Mouse (Mus musculus) olfactory bulb, adult 2 months (tissue): Measurements from ENCODE around the gene Rxfp2. TPM values are rescaled to one million over a fixed set of nuclear protein-coding genes. Genes with fewer than 3 reads are reported as not detected.

ENCODE experiments used
- H3K27ac ChIP-seq: fragments of 200-500 bp; 2 replicates; pipeline ENCODE4 v1.5.1; 2012; ENCODE audit warnings: low read depth, low read length; ENCODE audit not compliant: insufficient read depth
- H3K4me1 ChIP-seq: fragments of 200-500 bp; 2 replicates; pipeline ENCODE4 v1.6.1; 2012; ENCODE audit warnings: low read length; ENCODE audit not compliant: control insufficient read depth, insufficient read depth
- H3K4me3 ChIP-seq: fragments of 200-500 bp; 2 replicates; pipeline ENCODE4 v1.5.1; 2012; ENCODE audit warnings: mild to moderate bottlenecking, low read depth, low read length, moderate library complexity; ENCODE audit not compliant: insufficient read depth
- CTCF ChIP-seq: fragments of 200-500 bp; IDR thresholded peaks from 2 replicates; pipeline ENCODE4 v1.5.1; 2012; ENCODE audit warnings: low read depth, mild to moderate bottlenecking, low read length, moderate library complexity; ENCODE audit not compliant: insufficient read depth
- POLR2A ChIP-seq: fragments of 200-500 bp; IDR thresholded peaks from 2 replicates; pipeline ENCODE4 v1.6.1; 2012; ENCODE audit warnings: mild to moderate bottlenecking, low read depth, low read length, moderate library complexity; ENCODE audit not compliant: insufficient read depth
- WGBS: fragments of 180-500 bp; shearing (Covaris S2); methylation state at CpG from one replicate; pipeline ENCODE4 v1.1.7; 2018; 5-methylcytosine and 5-hydroxymethylcytosine counted together
- polyA plus RNA-seq: library from polyadenylated mRNA; stranded (reverse); fragments of >200 nt; gene quantifications from 2 replicates; pipeline ENCODE4 v1.2.4, GENCODE M21; 2012; ENCODE audit warnings: low replicate concordance; ENCODE audit not compliant: missing spikeins, insufficient read depth, insufficient read length

Gene Rxfp2
- polyA plus RNA-seq, 1 experiment: not detected

- no peak for TF ChIP-seq CTCF
- no peak for TF ChIP-seq POLR2A
- WGBS: 67% methylated on average over 5 of the region's 5 CpGs
- no peak overlapping the region for H3K27ac ChIP-seq
- H3K4me3 ChIP-seq: no peak overlapping the region
- peaks cover 10% of the 10 kb centered on the region for H3K4me1 ChIP-seq
These were observed 64.7 kb downstream of the Rxfp2 start for GRCm38 (mm10) chr5:150083190-150083589.

GRCm38 (mm10) chr5:150097620-150098019, 79.1 kb downstream of the Rxfp2 start:
- WGBS: 7% methylated on average over 6 of the region's 6 CpGs
- Histone ChIP-seq H3K4me1 (0 out of 2 replicates have a peak, but pooled peaks cover 2% of the 10 kb centered on the region), H3K27ac (no peak overlapping the region), H3K4me3 (no peak overlapping the region)
- TF ChIP-seq POLR2A (no peak), CTCF (peak; percentile 80)

DNA sequence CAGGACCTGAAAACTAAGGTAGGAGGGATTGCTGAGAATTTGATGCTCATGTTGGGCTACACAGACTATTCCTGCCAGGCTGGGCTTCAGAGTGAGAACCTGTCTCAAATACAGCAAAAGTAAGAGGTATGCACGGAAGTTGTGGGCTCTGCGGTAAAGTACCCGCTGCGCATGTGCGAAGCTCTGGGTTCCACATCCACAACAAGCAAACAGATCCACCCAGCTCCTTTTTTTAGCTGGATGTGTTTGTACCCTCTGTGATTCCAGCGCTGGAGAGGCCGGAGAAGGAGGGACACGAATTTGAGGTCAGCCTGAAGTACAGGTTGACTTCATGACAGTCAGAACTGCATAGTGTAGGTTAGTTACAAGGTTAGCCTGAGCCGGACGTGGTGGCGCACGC, 80.3 kb downstream of the Rxfp2 start:
- H3K27ac ChIP-seq: no peak overlapping the region
- H3K4me1 ChIP-seq: 0 out of 2 replicates have a peak, but pooled peaks cover 2% of the 10 kb centered on the region
- H3K4me3 ChIP-seq: no peak overlapping the region
- TF ChIP-seq POLR2A (no peak), CTCF (no peak)
- 96% methylated on average over 12 of the region's 12 CpGs for WGBS

DNA sequence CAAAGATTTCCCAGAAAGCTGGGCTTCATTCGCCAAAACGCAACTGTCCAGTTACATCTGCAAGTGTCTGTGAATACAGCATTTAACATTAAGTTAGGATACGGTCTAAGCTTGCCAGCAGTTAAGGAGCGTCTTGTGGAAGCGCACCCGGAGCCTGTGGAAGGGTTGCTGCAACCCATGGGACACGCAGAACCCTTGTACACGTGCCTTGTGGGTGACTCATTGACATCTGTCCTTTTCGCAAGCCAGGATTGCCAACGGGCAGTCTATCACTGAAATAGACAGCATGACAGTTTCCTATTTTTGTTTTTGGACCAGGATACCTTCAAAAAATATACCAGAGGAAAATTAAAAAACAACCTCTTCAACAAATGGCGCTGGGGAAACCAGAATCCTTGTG, 83.3 kb downstream of the Rxfp2 start:
- no peak overlapping the region for H3K4me3 ChIP-seq
- H3K4me1 ChIP-seq: 0 out of 2 replicates have a peak, but pooled peaks cover 2% of the 10 kb centered on the region
- 85% methylated on average over 11 of the region's 11 CpGs for WGBS
- H3K27ac ChIP-seq: no peak overlapping the region
- TF ChIP-seq CTCF: no peak
- no peak for TF ChIP-seq POLR2A

- H3K27ac ChIP-seq: no peak overlapping the region
- no peak overlapping the region for H3K4me3 ChIP-seq
- TF ChIP-seq POLR2A: no peak
- 91% methylated on average over 7 of the region's 7 CpGs for WGBS
- no peaks in the 10 kb centered on the region for H3K4me1 ChIP-seq
These were observed 87.9 kb downstream of the Rxfp2 start for GRCm38 (mm10) chr5:150106358-150106757.

DNA sequence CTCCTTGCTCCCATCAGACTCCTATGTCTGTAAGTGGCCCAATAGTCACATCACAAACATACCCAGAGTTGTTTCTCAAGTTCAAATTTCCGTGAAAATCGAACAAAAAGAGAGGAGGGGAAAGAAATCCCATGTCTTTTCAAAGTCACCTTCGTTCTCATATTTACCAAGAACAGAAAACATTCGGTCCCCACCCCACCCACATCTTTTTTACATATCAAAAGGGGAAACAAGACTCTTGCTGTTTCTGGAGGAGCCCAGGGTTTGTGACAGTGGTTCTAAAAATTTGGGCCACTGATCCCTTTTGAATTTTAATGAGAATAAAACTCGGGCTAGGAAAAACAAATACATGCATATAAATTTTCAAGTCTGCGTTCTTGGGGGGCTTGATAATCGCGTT, 92.8 kb downstream of the Rxfp2 start:
- H3K27ac ChIP-seq: no peak overlapping the region
- TF ChIP-seq CTCF (no peak), POLR2A (no peak)
- H3K4me1 ChIP-seq: peaks cover 9% of the 10 kb centered on the region
- no peak overlapping the region for H3K4me3 ChIP-seq
- 57% methylated on average over 8 of the region's 8 CpGs for WGBS

DNA sequence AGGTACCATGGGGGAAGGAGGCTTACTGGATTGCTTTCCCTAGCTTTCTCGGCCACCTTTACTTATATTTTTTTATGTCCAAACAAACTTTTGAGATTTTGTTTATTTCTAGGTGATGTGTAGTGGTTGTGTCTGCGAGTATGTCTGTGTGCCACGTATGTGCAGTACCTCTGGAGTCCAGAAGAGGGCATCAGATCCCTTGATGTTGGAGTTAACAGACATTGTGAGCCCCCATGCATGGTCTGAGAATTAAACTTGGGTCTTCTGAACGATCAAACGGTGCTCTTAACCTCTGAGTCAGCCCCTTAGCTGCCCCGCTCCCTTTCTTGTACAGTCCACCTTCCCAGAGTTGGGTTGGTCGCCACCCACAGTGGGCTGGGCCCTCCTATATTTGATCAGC, 95.5 kb downstream of the Rxfp2 start:
- Histone ChIP-seq H3K4me1 (peaks cover 10% of the 10 kb centered on the region), H3K27ac (no peak overlapping the region), H3K4me3 (no peak overlapping the region)
- WGBS: 86% methylated on average over 7 of the region's 7 CpGs
- TF ChIP-seq CTCF: no peak

GRCm38 (mm10) chr5:150114778-150115177, 96.3 kb downstream of the Rxfp2 start:
- Histone ChIP-seq H3K4me3 (no peak overlapping the region), H3K27ac (peak overlapping the region; percentile 81; the same call in 1 of the 2 replicates), H3K4me1 (peaks cover 11% of the 10 kb centered on the region)
- WGBS: 44% methylated on average over 4 of the region's 4 CpGs
- TF ChIP-seq POLR2A (no peak), CTCF (no peak)

DNA sequence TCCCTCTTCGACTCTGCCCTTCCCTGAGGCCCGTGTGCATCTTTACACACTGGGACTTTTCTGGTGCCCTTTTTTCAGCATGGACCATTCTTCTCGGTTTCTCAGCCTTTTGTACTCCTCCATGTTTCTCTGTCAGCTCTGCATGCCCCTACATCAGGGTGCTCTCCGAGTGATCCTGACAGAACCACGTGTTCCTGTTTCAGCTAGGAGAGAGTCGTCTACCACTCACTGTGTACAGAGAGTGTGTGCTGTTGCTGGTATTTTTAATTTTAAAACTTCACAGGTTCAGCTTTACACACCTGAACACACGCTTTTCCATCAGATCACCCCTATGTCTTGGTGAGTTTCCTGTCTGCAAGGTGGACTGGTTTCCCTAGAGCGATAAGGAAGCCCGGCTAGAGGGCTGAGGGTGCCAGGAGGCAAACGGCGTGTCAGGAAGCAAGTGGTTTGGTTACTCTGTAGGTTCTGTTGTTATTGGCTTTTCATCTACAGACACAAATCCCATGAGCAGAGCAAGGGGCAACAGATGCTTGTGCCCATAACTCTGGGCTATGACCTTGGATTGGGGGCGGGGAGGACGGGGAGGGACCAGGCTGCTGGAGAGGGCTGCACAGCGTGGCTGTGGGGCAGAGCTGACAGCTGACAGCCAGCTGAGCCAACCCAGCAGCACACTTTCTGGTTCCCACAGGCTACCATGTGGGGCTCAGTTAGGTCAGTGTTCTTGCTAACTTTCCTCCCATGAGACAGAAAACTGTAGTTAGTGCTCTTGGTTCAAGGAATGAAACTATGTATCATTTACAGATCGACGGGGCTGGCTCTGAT, 97.0 kb downstream of the Rxfp2 start:
- 21% methylated on average over 16 of the region's 16 CpGs for WGBS
- Histone ChIP-seq H3K27ac (peak overlapping the region; percentile 81), H3K4me3 (no peak overlapping the region), H3K4me1 (peaks cover 13% of the 10 kb centered on the region)
- TF ChIP-seq POLR2A (no peak), CTCF (no peak)
